Mouse (Mus musculus) CH12F3 (cell line): ENCODE data around the gene Med1.

Experiments
- in situ Hi-C: fragments of 300-500 bp; cut with MboI; formaldehyde crosslinking; loops from 2 replicates; pipeline ENCODE4 v1.14.3; 2020; ENCODE audit warnings: low sequenced_read_pairs

Med1 gene

GRCm38 (mm10) chr11:98149786-98150624 lies 43.1 kb downstream of the Med1 start, which contains the start of gene Fbxl20:
Gene Fbxl20, minus strand, starts transcription at chr11:98150403.
- in situ Hi-C loops = no loop called here

GRCm38 (mm10) chr11:98149304-98149750 lies 43.8 kb downstream of the Med1 start:
- in situ Hi-C loops = no loop called here

GRCm38 (mm10) chr11:98148551-98149301 lies 44.4 kb downstream of the Med1 start:
- in situ Hi-C loops = no loop called here

- in situ Hi-C loops = no loop called here
These were observed 47.2 kb downstream of the Med1 start for GRCm38 (mm10) chr11:98145856-98146255.

- in situ Hi-C loops = no loop called here
These were observed 50.5 kb downstream of the Med1 start for GRCm38 (mm10) chr11:98142545-98142944.

- in situ Hi-C loops = no loop called here
These were observed 54.2 kb downstream of the Med1 start for GRCm38 (mm10) chr11:98138894-98139293.

GRCm38 (mm10) chr11:98137836-98138235 lies 55.3 kb downstream of the Med1 start:
- in situ Hi-C loops = no loop called here

GRCm38 (mm10) chr11:98134951-98135350 lies 58.1 kb downstream of the Med1 start:
- in situ Hi-C loops = no loop called here

- in situ Hi-C loops = no loop called here
These were observed 69.7 kb downstream of the Med1 start for GRCm38 (mm10) chr11:98123424-98123823.

- in situ Hi-C loops = no loop called here
These were observed 78.7 kb downstream of the Med1 start for GRCm38 (mm10) chr11:98114363-98114762.

GRCm38 (mm10) chr11:98113504-98113903 lies 79.6 kb downstream of the Med1 start:
- in situ Hi-C loops = no loop called here

GRCm38 (mm10) chr11:98109706-98110105 lies 83.4 kb downstream of the Med1 start:
- in situ Hi-C loops = no loop called here
